Mouse (Mus musculus) forebrain, embryonic 10.5 days (tissue): ENCODE measurements around the gene Gimap8. TPM values are rescaled to one million over a fixed set of nuclear protein-coding genes. Genes with fewer than 3 reads are reported as not detected.
"Not testable (repeated sequence)": the region's sequence is repeated elsewhere in the genome, so short reads cannot be mapped to it uniquely, and the experiment has no call there.

Experiments
- DNase-seq: peaks from one replicate; pipeline ENCODE4 v3.0.0-alpha.2; 2017; ENCODE audit warnings: low spot score; ENCODE audit errors: extremely low spot score
- H3K27ac ChIP-seq: fragments of 300-500 bp; sonication (generic); 2 replicates; pipeline ENCODE4 v1.5.1; 2016; ENCODE audit warnings: mild to moderate bottlenecking
- H3K27me3 ChIP-seq: fragments of 300-500 bp; sonication (generic); 2 replicates; pipeline ENCODE4 v1.6.1; 2016; ENCODE audit warnings: mild to moderate bottlenecking; ENCODE audit not compliant: poor library complexity, severe bottlenecking
- H3K36me3 ChIP-seq: fragments of 300-500 bp; sonication (generic); replicated peaks from 2 replicates; pipeline ENCODE4 v1.6.1; 2016; ENCODE audit warnings: mild to moderate bottlenecking, moderate library complexity
- H3K4me1 ChIP-seq: fragments of 300-500 bp; sonication (generic); 2 replicates; pipeline ENCODE4 v1.6.1; 2016
- H3K4me3 ChIP-seq: fragments of 300-500 bp; sonication (generic); 2 replicates; pipeline ENCODE4 v1.5.1; 2016; ENCODE audit warnings: mild to moderate bottlenecking, moderate library complexity
- H3K9me3 ChIP-seq: fragments of 300-500 bp; sonication (generic); 2 replicates; pipeline ENCODE4 v1.6.1; 2016; ENCODE audit warnings: mild to moderate bottlenecking, moderate library complexity
- WGBS: fragments of 180-500 bp; shearing (Covaris S2); methylation state at CpG from one replicate; pipeline ENCODE4 v1.1.7; 2016; 5-methylcytosine and 5-hydroxymethylcytosine counted together
- polyA plus RNA-seq: library from polyadenylated mRNA; unstranded; fragments of >200 nt; fragmentation: Nextera tagmentation; extraction: Ambion mirVana; gene quantifications from 2 replicates; pipeline ENCODE4 v1.2.1, GENCODE M21; 2016

Gene Gimap8
- polyA plus RNA-seq, 1 experiment from 2014 or later: 0.33 TPM

DNA sequence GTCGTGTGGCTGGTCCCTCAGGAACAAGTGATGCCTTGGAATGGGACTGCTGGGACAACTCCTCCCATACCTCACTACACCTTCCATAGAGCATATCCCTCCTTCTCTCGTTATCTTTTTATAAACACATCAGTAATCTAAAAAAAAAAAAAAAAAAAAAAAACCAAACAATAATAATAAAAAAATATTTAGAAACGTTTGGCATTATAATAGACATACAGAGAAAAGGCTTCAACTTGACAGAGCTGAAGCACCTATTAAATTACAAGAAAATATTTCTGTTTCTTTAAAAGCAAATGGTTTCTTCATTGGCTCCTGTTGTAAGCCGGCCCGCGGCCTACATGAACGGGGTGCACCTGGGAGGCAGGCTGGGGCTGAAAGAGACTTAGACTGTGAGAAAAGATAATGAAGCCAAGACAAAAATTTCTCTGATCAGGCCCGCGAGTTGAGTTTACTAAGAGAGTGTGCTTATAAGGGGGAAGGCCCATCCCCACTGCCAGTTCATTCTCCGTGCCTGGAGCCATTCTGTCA is 28.4 kb downstream of the Gimap8 start:
- Histone ChIP-seq H3K4me3 (peak overlapping the region; percentile 33), H3K9me3 (no peaks in the 10 kb centered on the region), H3K4me1 (peaks cover 10% of the 10 kb centered on the region), H3K27me3 (no peaks in the 10 kb centered on the region), H3K27ac (0 out of 2 replicates have a peak overlapping the region, but pooled peaks have one; percentile 64), H3K36me3 (no peaks in the 10 kb centered on the region)
- peak; percentile 17 for DNase-seq
- 45% methylated on average over 10 of the region's 10 CpGs for WGBS

DNA sequence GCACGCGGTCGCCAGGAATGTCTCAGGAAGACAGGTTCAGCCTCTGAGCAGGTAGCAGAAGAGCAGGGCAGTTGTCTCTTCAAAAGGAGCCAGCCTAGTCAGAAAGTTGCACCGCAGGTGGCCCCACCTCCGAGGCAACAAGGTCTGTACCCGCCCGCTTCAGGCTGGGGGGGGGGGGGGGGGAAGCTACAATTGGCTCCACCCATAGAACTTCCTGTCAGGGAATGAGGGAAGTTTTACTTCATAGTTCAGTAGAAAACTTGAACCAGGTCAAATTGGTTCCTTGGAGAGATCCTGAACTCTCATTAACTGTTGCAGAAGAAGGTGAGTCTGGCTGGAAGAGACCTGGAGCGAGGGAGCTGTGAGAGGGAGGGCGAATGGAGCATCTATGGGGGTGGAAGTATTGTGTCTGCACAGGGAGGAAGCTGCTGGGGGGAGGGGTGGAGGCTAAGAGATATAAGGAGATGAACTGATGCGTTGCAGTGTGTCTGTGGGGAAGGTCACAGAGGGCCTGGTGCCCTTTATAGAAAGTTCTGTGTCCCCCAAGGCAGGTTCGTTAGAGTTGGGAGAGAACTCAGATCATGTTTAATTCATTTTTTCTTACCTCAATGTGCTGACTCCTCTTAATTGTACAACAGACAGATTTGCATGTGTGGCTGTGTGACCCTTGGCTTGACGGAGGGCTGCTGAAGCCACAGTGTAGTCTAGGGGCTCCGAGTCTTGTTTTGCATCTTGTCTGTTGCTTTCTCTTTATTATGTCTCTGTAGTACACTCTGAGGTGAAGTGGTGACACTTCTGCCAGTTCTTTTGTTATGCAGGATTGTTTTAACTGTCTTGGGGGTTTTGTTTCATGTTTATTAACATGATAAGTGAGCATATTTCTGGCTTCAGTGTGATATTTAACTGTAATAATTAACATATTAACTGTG is 29.2 kb downstream of the Gimap8 start, which contains the start of gene Gimap9:
Gene Gimap9, plus strand, starts transcription at position 199 of the 929 bp plus-strand sequence.
- Histone ChIP-seq H3K9me3 (no peaks in the 10 kb centered on the region), H3K27ac (peak within 1 kb of the TSS; percentile 64; the same call in 1 of the 2 replicates), H3K27me3 (no peaks in the 10 kb centered on the region), H3K36me3 (no peaks in the 10 kb centered on the region), H3K4me3 (peak within 1 kb of the TSS; percentile 33), H3K4me1 (peaks cover 10% of the 10 kb centered on the region)
- 26% methylated on average over 13 of the region's 13 CpGs for WGBS
- DNase-seq: no peak

DNA sequence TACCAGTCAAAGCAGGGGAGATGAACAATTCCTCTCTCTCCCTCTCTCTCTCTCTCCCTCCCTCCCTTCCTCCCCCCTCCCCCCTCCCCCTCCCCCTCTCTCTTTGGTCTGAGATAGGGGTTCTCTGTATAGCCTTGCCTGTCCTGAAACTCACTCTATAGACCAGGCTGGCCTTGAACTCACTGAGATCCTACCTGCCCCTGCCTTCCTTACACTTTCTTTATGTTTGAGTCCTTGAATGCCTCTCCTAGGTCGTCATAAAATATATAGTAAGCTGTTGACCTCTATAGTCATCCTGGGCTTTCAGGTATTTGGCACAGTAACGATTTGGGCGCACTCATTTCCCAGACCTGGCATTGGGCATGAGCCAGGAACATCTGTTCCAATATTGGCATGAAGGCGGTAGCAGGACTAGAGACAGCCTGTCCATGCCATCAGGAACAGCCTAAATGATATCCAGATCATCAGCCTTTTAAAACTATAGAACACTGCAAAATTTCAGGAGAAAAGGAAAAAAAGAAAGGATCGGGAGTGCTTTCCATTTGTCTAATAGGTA is 29.9 kb downstream of the Gimap8 start:
- Histone ChIP-seq H3K27ac (no peak overlapping the region), H3K4me1 (peaks cover 10% of the 10 kb centered on the region), H3K4me3 (no peak overlapping the region), H3K27me3 (no peaks in the 10 kb centered on the region), H3K36me3 (no peaks in the 10 kb centered on the region), H3K9me3 (no peaks in the 10 kb centered on the region)
- no peak for DNase-seq
- 86% methylated on average over 5 of the region's 5 CpGs for WGBS

DNA sequence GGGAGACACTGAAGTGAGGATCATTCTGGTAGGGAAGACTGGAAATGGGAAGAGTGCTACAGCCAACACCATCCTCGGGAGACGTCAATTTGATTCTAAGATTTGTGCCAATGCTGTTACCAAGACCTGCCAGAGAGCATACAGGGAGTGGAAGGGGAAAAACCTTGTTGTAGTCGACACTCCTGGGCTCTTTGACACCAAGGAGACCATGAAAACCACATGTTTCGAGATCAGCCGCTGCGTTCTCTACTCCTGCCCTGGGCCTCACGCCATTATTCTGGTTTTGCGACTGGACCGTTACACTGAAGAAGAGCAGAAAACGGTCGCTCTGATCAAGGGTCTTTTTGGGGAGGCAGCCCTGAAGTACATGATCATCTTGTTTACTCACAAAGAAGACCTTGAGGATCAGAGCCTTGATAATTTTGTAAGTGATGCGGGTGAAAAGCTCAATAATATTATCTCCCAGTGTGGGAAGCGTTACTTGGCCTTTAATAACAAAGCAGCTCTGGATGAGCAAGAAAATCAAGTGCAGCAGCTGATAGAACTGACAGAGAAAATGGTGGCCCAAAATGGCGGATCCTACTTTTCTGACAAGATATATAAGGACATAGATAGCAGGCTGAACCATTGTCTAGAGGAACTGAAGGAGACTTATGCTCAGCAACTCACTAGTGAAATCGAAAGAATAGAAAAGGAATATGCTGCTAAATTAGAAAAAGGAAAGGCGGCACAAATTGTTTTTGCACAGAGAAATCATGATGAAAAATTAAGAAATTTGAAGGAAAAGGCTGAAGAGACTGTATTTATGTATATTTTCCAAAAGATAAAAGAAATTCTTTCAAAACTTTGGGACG is 30.7 kb downstream of the Gimap8 start:
- no peak for DNase-seq

DNA sequence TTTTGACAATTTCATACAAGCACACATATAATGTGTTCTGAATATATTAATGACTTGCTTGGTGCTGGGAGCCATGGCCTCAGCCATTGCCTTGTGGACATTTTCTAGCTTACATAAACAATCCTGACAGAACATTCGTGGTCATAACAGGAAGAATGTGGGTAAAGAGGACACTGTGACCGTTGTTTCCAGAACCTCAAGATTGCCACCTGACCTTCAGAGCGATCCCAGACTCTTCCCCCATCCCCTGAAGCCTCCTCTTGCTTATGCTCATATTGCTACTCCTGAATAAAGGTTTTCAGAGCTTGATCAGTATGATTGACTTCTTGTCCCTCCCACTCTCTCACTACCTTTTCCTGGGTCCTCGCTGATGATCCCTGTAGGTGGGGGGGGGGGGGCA is 31.4 kb downstream of the Gimap8 start:
- H3K4me3 ChIP-seq: no peak overlapping the region
- no peaks in the 10 kb centered on the region for H3K36me3 ChIP-seq
- DNase-seq: no peak
- H3K4me1 ChIP-seq: peaks cover 10% of the 10 kb centered on the region
- no peaks in the 10 kb centered on the region for H3K9me3 ChIP-seq
- H3K27ac ChIP-seq: no peak overlapping the region
- no peaks in the 10 kb centered on the region for H3K27me3 ChIP-seq
- 94% methylated on average over 4 of the region's 4 CpGs for WGBS

More for the DNA sequence above, 30.7 kb downstream of the Gimap8 start:
- H3K27ac ChIP-seq: no peak overlapping the region
- peaks cover 10% of the 10 kb centered on the region for H3K4me1 ChIP-seq
- H3K27me3 ChIP-seq: no peaks in the 10 kb centered on the region
- H3K36me3 ChIP-seq: no peaks in the 10 kb centered on the region
- 94% methylated on average over 17 of the region's 17 CpGs for WGBS
- H3K9me3 ChIP-seq: no peaks in the 10 kb centered on the region
- no peak overlapping the region for H3K4me3 ChIP-seq

DNA sequence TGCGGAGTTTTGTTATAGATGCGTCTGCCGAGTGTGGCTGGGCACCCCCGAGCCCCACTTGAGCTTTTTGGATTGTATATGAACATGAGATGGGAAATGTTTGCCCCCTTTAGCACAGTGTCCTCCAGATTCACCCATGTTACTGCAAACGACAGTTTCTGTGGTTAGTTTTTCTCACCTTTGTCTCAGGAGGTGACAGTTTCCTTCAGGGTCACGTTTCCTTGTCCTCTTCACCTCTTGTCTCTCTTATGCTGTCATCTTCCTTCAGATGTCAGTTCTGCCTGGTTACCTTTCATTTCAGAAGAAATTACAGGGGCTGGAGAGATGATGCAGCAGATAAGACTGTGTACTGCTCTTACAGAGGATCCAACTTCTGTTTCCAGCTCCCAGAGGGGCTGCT is 32.7 kb downstream of the Gimap8 start:
- H3K36me3 ChIP-seq: no peaks in the 10 kb centered on the region
- no peak overlapping the region for H3K27ac ChIP-seq
- H3K27me3 ChIP-seq: no peaks in the 10 kb centered on the region
- no peaks in the 10 kb centered on the region for H3K9me3 ChIP-seq
- peaks cover 10% of the 10 kb centered on the region for H3K4me1 ChIP-seq
- WGBS: 87% methylated on average over 6 of the region's 6 CpGs
- no peak overlapping the region for H3K4me3 ChIP-seq
- DNase-seq: no peak

GRCm38 (mm10) chr6:48680421-48680820 is 33.4 kb downstream of the Gimap8 start:
- Histone ChIP-seq H3K36me3 (no peaks in the 10 kb centered on the region), H3K27ac (no peak overlapping the region), H3K9me3 (no peaks in the 10 kb centered on the region), H3K4me1 (peaks cover 10% of the 10 kb centered on the region), H3K4me3 (no peak overlapping the region), H3K27me3 (no peaks in the 10 kb centered on the region)
- 86% methylated on average over 5 of the region's 5 CpGs for WGBS
- DNase-seq: no peak

GRCm38 (mm10) chr6:48681472-48682090 is 34.5 kb downstream of the Gimap8 start:
- Histone ChIP-seq H3K36me3 (no peaks in the 10 kb centered on the region), H3K27ac (no peak overlapping the region), H3K4me1 (no peaks in the 10 kb centered on the region; the same call in 1 of the 2 replicates), H3K9me3 (no peaks in the 10 kb centered on the region), H3K4me3 (no peak overlapping the region), H3K27me3 (no peaks in the 10 kb centered on the region)
- no peak for DNase-seq
- WGBS: 79% methylated on average over 3 of the region's 3 CpGs

GRCm38 (mm10) chr6:48682271-48682670 is 35.2 kb downstream of the Gimap8 start:
- Histone ChIP-seq H3K27ac (no peak overlapping the region), H3K27me3 (no peaks in the 10 kb centered on the region), H3K4me1 (no peaks in the 10 kb centered on the region), H3K4me3 (no peak overlapping the region), H3K9me3 (no peaks in the 10 kb centered on the region), H3K36me3 (no peaks in the 10 kb centered on the region)
- WGBS: 88% methylated on average over 4 of the region's 4 CpGs
- no peak for DNase-seq

DNA sequence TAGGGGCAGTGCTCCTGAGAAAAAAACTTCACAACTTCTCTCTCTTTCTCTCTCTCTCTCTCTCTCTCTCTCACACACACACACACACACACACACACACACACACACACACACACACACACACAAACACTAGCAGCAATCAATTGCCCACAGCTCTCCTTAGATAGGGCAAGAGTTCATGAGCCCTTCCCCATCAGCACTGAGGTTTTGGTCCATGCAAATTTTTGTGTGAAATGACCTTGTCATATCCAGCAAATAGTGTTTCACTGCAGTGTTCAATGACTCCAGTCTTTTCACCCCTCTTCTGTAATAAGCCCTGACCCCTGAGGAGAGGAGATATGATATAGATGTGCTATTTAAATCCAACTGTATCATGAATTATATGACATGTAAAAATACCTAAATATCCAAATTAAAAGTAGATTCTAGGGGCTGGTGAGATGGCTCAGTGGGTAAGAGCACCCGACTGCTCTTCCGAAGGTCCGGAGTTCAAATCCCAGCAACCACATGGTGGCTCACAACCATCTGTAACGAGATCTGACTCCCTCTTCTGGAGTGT is 36.3 kb downstream of the Gimap8 start:
- H3K27me3 ChIP-seq, H3K4me1 ChIP-seq, H3K4me3 ChIP-seq, H3K36me3 ChIP-seq, DNase-seq, H3K27ac ChIP-seq, H3K9me3 ChIP-seq: not testable (repeated sequence)
- WGBS: 95% methylated on average over 4 of the region's 4 CpGs

DNA sequence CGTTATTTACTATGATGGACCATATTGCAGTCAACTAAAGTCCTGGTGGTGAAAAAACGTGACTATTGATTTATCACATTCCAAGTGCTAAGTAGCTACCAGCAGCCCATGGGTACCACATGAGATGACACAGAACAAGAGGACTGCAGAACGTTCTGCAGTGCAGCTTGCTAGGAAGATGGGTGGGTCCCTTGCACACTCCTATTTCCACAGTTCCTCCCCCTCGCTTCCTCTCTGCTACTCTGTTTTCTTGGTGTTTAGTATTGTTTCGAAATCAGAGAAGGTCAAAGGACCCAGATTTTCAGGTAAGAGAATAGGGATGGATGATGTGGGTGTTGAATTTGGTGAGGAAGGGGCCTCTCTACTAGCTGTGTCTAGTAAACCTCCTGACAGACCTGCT is 37.3 kb downstream of the Gimap8 start, which contains the start of gene Gimap4:
Gene Gimap4, plus strand, starts transcription at position 231 of the 400 bp plus-strand sequence.
- no peak for DNase-seq
- 82% methylated on average over 5 of the region's 5 CpGs for WGBS
- H3K9me3 ChIP-seq: no peaks in the 10 kb centered on the region
- H3K36me3 ChIP-seq: no peaks in the 10 kb centered on the region
- H3K4me1 ChIP-seq: no peaks in the 10 kb centered on the region
- H3K27me3 ChIP-seq: no peaks in the 10 kb centered on the region
- no peak within 1 kb of the TSS for H3K27ac ChIP-seq
- H3K4me3 ChIP-seq: no peak within 1 kb of the TSS

GRCm38 (mm10) chr6:48684806-48685205 is 37.8 kb downstream of the Gimap8 start:
- H3K9me3 ChIP-seq: no peaks in the 10 kb centered on the region
- H3K27ac ChIP-seq: no peak overlapping the region
- no peaks in the 10 kb centered on the region for H3K36me3 ChIP-seq
- DNase-seq: no peak
- H3K4me3 ChIP-seq: no peak overlapping the region
- no peaks in the 10 kb centered on the region for H3K4me1 ChIP-seq
- 52% methylated on average over 4 of the region's 4 CpGs for WGBS
- H3K27me3 ChIP-seq: no peaks in the 10 kb centered on the region
